In the genomic region with DNA sequence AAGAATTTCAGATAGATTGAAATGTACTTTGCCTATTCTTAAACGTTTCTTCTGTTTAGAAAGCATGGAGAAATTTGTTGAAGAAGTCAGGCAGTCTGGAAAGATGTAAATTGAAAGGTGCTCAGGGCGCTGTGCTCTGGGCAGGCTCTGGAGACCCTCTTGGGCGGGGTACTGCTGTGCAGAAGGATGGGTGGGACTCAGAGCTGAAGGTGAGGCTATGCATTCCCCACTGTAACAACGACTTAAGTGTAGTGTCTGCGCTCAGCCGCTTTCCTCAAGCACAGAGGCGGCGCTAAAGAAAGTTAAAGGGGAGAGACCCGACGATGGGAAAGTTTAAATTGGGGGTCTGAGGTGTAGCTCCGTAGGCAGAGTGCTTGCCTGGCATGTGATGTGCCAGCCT, we compare ENCODE assay signal across 25 mouse cellular contexts. TPM values are rescaled to one million over a fixed set of nuclear protein-coding genes. Genes with fewer than 3 reads are reported as not detected.
A peak's percentile ranks its signal among the peaks of the same experiment; 100 is the strongest.
DNase-seq lines count a peak whose midpoint lies in the region; ATAC-seq and TF ChIP-seq lines count a peak whose summit lies in the region.
"Had no signal": no experiment of that assay in that cellular context is flagged by ENCODE, and none has a peak within 500 bp of the region (broad histone marks: within the 10 kb centered on the region; RNA-seq: fewer than 3 reads in every experiment).

No protein-coding gene starts in this region.

- no peak for TF ChIP-seq CTCF in midbrain, postnatal 0 days (IDR thresholded peaks at IDR 0.05)
- TF ChIP-seq CTCF in olfactory bulb, adult 2 months (IDR thresholded peaks at IDR 0.05; ENCODE audit: insufficient read depth, low read depth, low read length), result no peak

- H3K9me3 ChIP-seq in hindbrain, embryonic 13.5 days, result no peaks in the 10 kb centered on the region
- H3K9me3 ChIP-seq in hindbrain, embryonic 10.5 days, result no peaks in the 10 kb centered on the region
- H3K9me3 ChIP-seq in midbrain, embryonic 13.5 days, result no peaks in the 10 kb centered on the region
- H3K9me3 ChIP-seq in midbrain, postnatal 0 days (ENCODE audit: low read length), result no peaks in the 10 kb centered on the region
- H3K9me3 ChIP-seq: heart, embryonic 12.5 days; liver, embryonic 13.5 days; megakaryocyte, embryonic 14.5 days had no signal

- H3K27ac ChIP-seq in hindbrain, embryonic 13.5 days, result peak overlapping the region; percentile 67; the same call in 1 of the 2 replicates
- H3K27ac ChIP-seq in hindbrain, embryonic 10.5 days, result no peak overlapping the region
- peak overlapping the region; percentile 68 for H3K27ac ChIP-seq in midbrain, embryonic 13.5 days
- no peak overlapping the region for H3K27ac ChIP-seq in midbrain, postnatal 0 days (ENCODE audit: low read depth, low read length)
- peak overlapping the region; percentile 59 for H3K27ac ChIP-seq in olfactory bulb, adult 2 months (ENCODE audit: insufficient read depth, low read depth, low read length)
- H3K27ac ChIP-seq: heart, adult 2 months; kidney, postnatal 0 days; liver, embryonic 13.5 days had no signal

- H3K9ac ChIP-seq in hindbrain, embryonic 13.5 days, result no peak overlapping the region
- H3K9ac ChIP-seq in midbrain, embryonic 13.5 days (replicated peaks), result no peak overlapping the region
- no peak overlapping the region for H3K9ac ChIP-seq in midbrain, postnatal 0 days (replicated peaks; ENCODE audit: low read length, poor library complexity, severe bottlenecking)
- H3K9ac ChIP-seq: forebrain, postnatal 0 days; heart, embryonic 12.5 days; liver, embryonic 13.5 days had no signal

- no peak for TF ChIP-seq POLR2A in olfactory bulb, adult 2 months (IDR thresholded peaks at IDR 0.05; ENCODE audit: insufficient read depth, low read depth, low read length)

- no peaks in the 10 kb centered on the region for H3K27me3 ChIP-seq in hindbrain, embryonic 13.5 days
- no peaks in the 10 kb centered on the region for H3K27me3 ChIP-seq in hindbrain, embryonic 10.5 days (ENCODE audit: insufficient read depth, poor library complexity, severe bottlenecking)
- H3K27me3 ChIP-seq in midbrain, embryonic 13.5 days, result no peaks in the 10 kb centered on the region
- H3K27me3 ChIP-seq in midbrain, postnatal 0 days (ENCODE audit: insufficient read depth, low read length), result no peaks in the 10 kb centered on the region
- H3K27me3 ChIP-seq: heart, embryonic 12.5 days; liver, embryonic 13.5 days had no signal

- ATAC-seq in hindbrain, embryonic 13.5 days (ENCODE audit: low FRiP score), result no peak
- ATAC-seq in midbrain, embryonic 13.5 days, result no peak
- ATAC-seq in midbrain, postnatal 0 days (ENCODE audit: low FRiP score), result no peak
- ATAC-seq: CD4-positive, CD25-positive, alpha-beta regulatory T cell, adult 4 months; lung, postnatal 0 days had no signal

- no peak overlapping the region for H3K4me2 ChIP-seq in hindbrain, embryonic 13.5 days
- H3K4me2 ChIP-seq in midbrain, embryonic 13.5 days (replicated peaks), result no peak overlapping the region
- no peak overlapping the region for H3K4me2 ChIP-seq in midbrain, postnatal 0 days (ENCODE audit: low read depth, low read length, poor library complexity, severe bottlenecking)
- H3K4me2 ChIP-seq: heart, embryonic 12.5 days; liver, embryonic 13.5 days had no signal

- H3K4me1 ChIP-seq in hindbrain, embryonic 13.5 days (replicated peaks), result peaks cover 56% of the 10 kb centered on the region
- peaks cover 63% of the 10 kb centered on the region for H3K4me1 ChIP-seq in hindbrain, embryonic 10.5 days (replicated peaks)
- H3K4me1 ChIP-seq in midbrain, embryonic 13.5 days (replicated peaks), result peaks cover 56% of the 10 kb centered on the region
- H3K4me1 ChIP-seq in midbrain, postnatal 0 days (ENCODE audit: insufficient read depth, low read length), result peaks cover 5% of the 10 kb centered on the region; the same call in 1 of the 2 replicates
- H3K4me1 ChIP-seq in olfactory bulb, adult 2 months (ENCODE audit: control insufficient read depth, insufficient read depth, low read length), result peaks cover 92% of the 10 kb centered on the region

- H3K4me3 ChIP-seq in hindbrain, embryonic 13.5 days, result no peak overlapping the region
- H3K4me3 ChIP-seq in hindbrain, embryonic 10.5 days, result no peak overlapping the region
- no peak overlapping the region for H3K4me3 ChIP-seq in midbrain, embryonic 13.5 days (replicated peaks)
- no peak overlapping the region for H3K4me3 ChIP-seq in midbrain, postnatal 0 days (ENCODE audit: low read depth, low read length)
- H3K4me3 ChIP-seq in olfactory bulb, adult 2 months (ENCODE audit: insufficient read depth, low read depth, low read length), result no peak overlapping the region
- H3K4me3 ChIP-seq: heart, adult 2 months; heart, embryonic 12.5 days; liver, embryonic 13.5 days; megakaryocyte, embryonic 14.5 days had no signal

- peaks cover 23% of the 10 kb centered on the region for H3K36me3 ChIP-seq in hindbrain, embryonic 13.5 days
- H3K36me3 ChIP-seq in hindbrain, embryonic 10.5 days, result peaks cover 42% of the 10 kb centered on the region
- H3K36me3 ChIP-seq in midbrain, embryonic 13.5 days, result peaks cover 14% of the 10 kb centered on the region; the same call in 1 of the 2 replicates
- H3K36me3 ChIP-seq in midbrain, postnatal 0 days (ENCODE audit: insufficient read depth, low read length), result no peaks in the 10 kb centered on the region; the same call in none of the 2 replicates
- H3K36me3 ChIP-seq: liver, embryonic 13.5 days had no signal

- DNase-seq in hindbrain, embryonic 10.5 days (ENCODE audit: low spot score), result no peak
- no peak for DNase-seq in midbrain, postnatal 0 days (ENCODE audit: low spot score)
- DNase-seq in R1 (ENCODE audit: low read depth, low spot score), result peak; percentile 26
- DNase-seq in kidney, adult 11 months, result no peak
- DNase-seq: adrenal gland, adult 8-10 months; cerebellum, adult 2 months; heart, adult 2 months; kidney, adult 8-10 months; liver, embryonic 13.5 days; lung, postnatal 4 days; right cerebral cortex, adult 18-20 months; spleen, adult 18-20 months; thymus, adult 2 months; thymus, postnatal 36 days had no signal

- WGBS in hindbrain, embryonic 13.5 days, result 76% methylated on average over 11 of the region's 11 CpGs
- 74% methylated on average over 11 of the region's 11 CpGs for WGBS in hindbrain, embryonic 10.5 days
- 68% methylated on average over 11 of the region's 11 CpGs for WGBS in midbrain, embryonic 13.5 days
- WGBS in midbrain, postnatal 0 days, result 70% methylated on average over 11 of the region's 11 CpGs
- WGBS in olfactory bulb, adult 2 months, result 48% methylated on average over 11 of the region's 11 CpGs

RNA-seq across cellular contexts. Expression of a gene that starts 35.6 kb away (rescaled TPM):
- polyA plus RNA-seq in hindbrain, embryonic 13.5 days (2015; fragmentation: Nextera tagmentation; extraction: Ambion mirVana), result 7.4 and 12.2 TPM in 2 replicates
- polyA plus RNA-seq in hindbrain, embryonic 10.5 days (2016; fragmentation: Nextera tagmentation; extraction: Ambion mirVana), result 5.9 and 24.4 TPM in 2 replicates
- 9.0 and 17.2 TPM in 2 replicates for polyA plus RNA-seq in midbrain, embryonic 13.5 days (2015; fragmentation: Nextera tagmentation; extraction: Ambion mirVana)
- total RNA-seq in midbrain, postnatal 0 days (2014; rRNA removed), result 1.4 and 3.9 TPM in 2 replicates
- 2.1 and 2.4 TPM in 2 replicates for polyA plus RNA-seq in midbrain, postnatal 0 days (2015; fragmentation: Nextera tagmentation; extraction: Ambion mirVana)
- polyA plus RNA-seq in olfactory bulb, adult 2 months (2012; ENCODE audit: insufficient read depth, insufficient read length, low replicate concordance, missing spikeins), result not detected in 2 replicates
- total RNA-seq: gastrocnemius, adult 8-10 months; neutrophil, adult 5-6 weeks had no signal
- polyA plus RNA-seq: CD4-positive, CD25-positive, alpha-beta regulatory T cell, adult 4 months had no signal

RNA-seq across cellular contexts. Expression of a gene that starts 49.0 kb away (rescaled TPM):
- polyA plus RNA-seq in hindbrain, embryonic 13.5 days (2015; fragmentation: Nextera tagmentation; extraction: Ambion mirVana), result 53.2 and 55.3 TPM in 2 replicates
- 33.8 and 43.8 TPM in 2 replicates for polyA plus RNA-seq in hindbrain, embryonic 10.5 days (2016; fragmentation: Nextera tagmentation; extraction: Ambion mirVana)
- polyA plus RNA-seq in midbrain, embryonic 13.5 days (2015; fragmentation: Nextera tagmentation; extraction: Ambion mirVana), result 42.5 and 46.4 TPM in 2 replicates
- 41.0 and 44.6 TPM in 2 replicates for total RNA-seq in midbrain, postnatal 0 days (2014; rRNA removed)
- polyA plus RNA-seq in midbrain, postnatal 0 days (2015; fragmentation: Nextera tagmentation; extraction: Ambion mirVana), result 25.9 and 26.0 TPM in 2 replicates
- polyA plus RNA-seq in olfactory bulb, adult 2 months (2012; ENCODE audit: insufficient read depth, insufficient read length, low replicate concordance, missing spikeins), result not detected in 2 replicates

RNA-seq across cellular contexts. Expression of a gene that starts 53.3 kb away (rescaled TPM):
- 523 and 532 TPM in 2 replicates for polyA plus RNA-seq in hindbrain, embryonic 13.5 days (2015; fragmentation: Nextera tagmentation; extraction: Ambion mirVana)
- 680 and 779 TPM in 2 replicates for polyA plus RNA-seq in hindbrain, embryonic 10.5 days (2016; fragmentation: Nextera tagmentation; extraction: Ambion mirVana)
- 531 and 554 TPM in 2 replicates for polyA plus RNA-seq in midbrain, embryonic 13.5 days (2015; fragmentation: Nextera tagmentation; extraction: Ambion mirVana)
- 440 and 661 TPM in 2 replicates for total RNA-seq in midbrain, postnatal 0 days (2014; rRNA removed)
- 440 and 453 TPM in 2 replicates for polyA plus RNA-seq in midbrain, postnatal 0 days (2015; fragmentation: Nextera tagmentation; extraction: Ambion mirVana)
- 980 TPM in 1 of 2 replicates, not detected in the other for polyA plus RNA-seq in olfactory bulb, adult 2 months (2012; ENCODE audit: insufficient read depth, insufficient read length, low replicate concordance, missing spikeins)

Comparison
In these comparisons a context has a peak if more than half of its experiments do, and no peak if none do; other contexts are left out.
1. H3K27ac ChIP-seq: peak in hindbrain, embryonic 13.5 days (single experiment), midbrain, embryonic 13.5 days (single experiment) and olfactory bulb, adult 2 months (single experiment); none in hindbrain, embryonic 10.5 days (single experiment) and midbrain, postnatal 0 days (single experiment).